9 mouse cellular contexts compared by ENCODE assay signal in the genomic region with DNA sequence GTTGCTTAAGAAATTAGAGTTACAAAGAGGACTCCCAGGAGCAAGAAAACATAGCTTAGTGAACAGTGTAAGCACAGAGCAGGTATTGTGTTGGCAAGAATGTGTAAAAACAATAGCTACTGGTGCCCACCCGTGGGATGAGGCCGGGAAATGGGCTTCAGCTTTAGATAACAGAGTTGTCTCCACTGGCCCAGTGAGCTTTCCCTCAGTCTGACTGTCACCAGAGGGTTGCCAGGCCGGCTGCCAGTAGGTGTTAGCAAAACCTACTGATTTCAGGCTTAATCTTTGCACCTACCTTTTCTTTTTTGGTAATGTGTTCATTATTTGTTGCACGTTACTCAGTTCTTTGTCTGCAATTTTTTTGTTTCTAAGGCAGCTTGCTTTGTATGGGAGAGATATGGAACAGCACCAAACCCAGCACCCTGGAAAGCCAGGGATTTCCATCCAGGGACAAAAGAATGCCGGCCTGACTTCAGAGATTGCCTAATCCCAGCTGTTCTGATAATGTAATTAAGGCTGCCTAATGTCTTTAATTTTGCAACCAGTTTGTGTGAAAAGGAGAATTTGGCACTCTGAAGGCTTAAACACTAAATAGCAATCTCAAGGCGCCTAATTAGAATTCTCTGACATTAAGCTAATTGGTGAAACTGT. TPM values are rescaled to one million over a fixed set of nuclear protein-coding genes. Genes with fewer than 3 reads are reported as not detected.
DNase-seq lines count a peak whose midpoint lies in the region; TF ChIP-seq lines count a peak whose summit lies in the region.
"Had no signal": no experiment of that assay in that cellular context is flagged by ENCODE, and none has a peak within 500 bp of the region (broad histone marks: within the 10 kb centered on the region; RNA-seq: fewer than 3 reads in every experiment).

No protein-coding gene starts in this region.

- no peak overlapping the region for H3K4me3 ChIP-seq in heart, adult 2 months
- no peak overlapping the region for H3K4me3 ChIP-seq in heart, embryonic 10.5 days
- no peak overlapping the region for H3K4me3 ChIP-seq in cerebellum, adult 2 months (replicated peaks; ENCODE audit: insufficient read depth, low read depth, low read length)
- H3K4me3 ChIP-seq: limb, embryonic 12.5 days had no signal

- H3K36me3 ChIP-seq in heart, adult 2 months (ENCODE audit: control insufficient read depth, insufficient read depth, low read length): peaks cover 13% of the 10 kb centered on the region
- peaks cover 40% of the 10 kb centered on the region for H3K36me3 ChIP-seq in heart, embryonic 10.5 days

- no peak for TF ChIP-seq EP300 in heart, adult 2 months (IDR thresholded peaks at IDR 0.05; ENCODE audit: insufficient read depth, low read depth, low read length)

- peaks cover 14% of the 10 kb centered on the region for H3K4me1 ChIP-seq in heart, adult 2 months (ENCODE audit: control insufficient read depth, insufficient read depth, low read length)
- H3K4me1 ChIP-seq in heart, embryonic 10.5 days: no peaks in the 10 kb centered on the region
- H3K4me1 ChIP-seq in cerebellum, adult 2 months (ENCODE audit: control insufficient read depth, insufficient read depth, low read length): no peaks in the 10 kb centered on the region

- intact Hi-C loops in heart, adult 2 months (cut with DNase I): loop anchor here (5.0 to 10.0 kb wide), 2 partner anchors 45 to 467 kb away; a partner anchor contains a TSS
- intact Hi-C loops in heart, postnatal 14 days (cut with DNase I): no loop called here

- peak in 1 of 2 experiments; percentile 50 for DNase-seq in heart, adult 2 months
- no peak for DNase-seq in heart, embryonic 10.5 days (ENCODE audit: low spot score)
- peak; percentile 20 for DNase-seq in retina, postnatal 1 day
- no peak for DNase-seq in retina, embryonic 14.5 days (ENCODE audit: low spot score)
- DNase-seq in heart, postnatal 14 days: peak; percentile 21 to 27
- no peak for DNase-seq in frontal cortex, postnatal 14 days (ENCODE audit: low spot score in 2 of 2)
- DNase-seq in urinary bladder, adult 18-20 months (ENCODE audit: low spot score in 2 of 2): no peak
- DNase-seq in cerebellum, adult 2 months: no peak

- H3K9ac ChIP-seq in heart, adult 2 months (ENCODE audit: low read depth, low read length): no peak overlapping the region
- H3K9ac ChIP-seq: limb, embryonic 12.5 days had no signal

- no peaks in the 10 kb centered on the region for H3K9me3 ChIP-seq in heart, embryonic 10.5 days
- H3K9me3 ChIP-seq: limb, embryonic 12.5 days had no signal

- peak overlapping the region; percentile 32 for H3K27ac ChIP-seq in heart, adult 2 months
- no peak overlapping the region for H3K27ac ChIP-seq in heart, embryonic 10.5 days
- no peak overlapping the region for H3K27ac ChIP-seq in cerebellum, adult 2 months (ENCODE audit: insufficient read depth, low read length)
- H3K27ac ChIP-seq: limb, embryonic 12.5 days had no signal

- no peak for TF ChIP-seq POLR2A in heart, adult 2 months (IDR thresholded peaks at IDR 0.05; ENCODE audit: insufficient read depth, low read depth, low read length)
- no peak for TF ChIP-seq POLR2A in cerebellum, adult 2 months (IDR thresholded peaks at IDR 0.05; ENCODE audit: borderline replicate concordance, insufficient read depth, low read length)

- no peak for TF ChIP-seq CTCF in heart, adult 2 months (IDR thresholded peaks at IDR 0.05)
- no peak for TF ChIP-seq CTCF in cerebellum, adult 2 months (IDR thresholded peaks at IDR 0.05; ENCODE audit: borderline replicate concordance, insufficient read depth, low read depth, low read length)

- H3K27me3 ChIP-seq in heart, adult 2 months (ENCODE audit: control insufficient read depth, insufficient read depth, low read length): no peaks in the 10 kb centered on the region
- no peaks in the 10 kb centered on the region for H3K27me3 ChIP-seq in heart, embryonic 10.5 days (ENCODE audit: insufficient read depth, poor library complexity, severe bottlenecking)
- no peaks in the 10 kb centered on the region for H3K27me3 ChIP-seq in cerebellum, adult 2 months (ENCODE audit: control insufficient read depth, insufficient read depth, low read length)
- H3K27me3 ChIP-seq: limb, embryonic 12.5 days had no signal

- no peaks in the 10 kb centered on the region for H3K79me2 ChIP-seq in heart, adult 2 months (replicated peaks; ENCODE audit: control insufficient read depth, insufficient read depth, low read length)

- 25% methylated on average over 6 of the region's 6 CpGs for WGBS in heart, adult 2 months
- 47% methylated on average over 6 of the region's 6 CpGs for WGBS in heart, embryonic 10.5 days
- 51% methylated on average over 6 of the region's 6 CpGs for WGBS in cerebellum, adult 2 months

RNA-seq across cellular contexts. Expression of a gene that starts 35.5 kb away (rescaled TPM):
- 10 to 100 TPM in 1 of 2 experiments, 1 to 10 TPM in 1; 8.9 to 10.9 TPM for total RNA-seq in heart, adult 2 months (2021)
- polyA plus RNA-seq in heart, adult 2 months (2012; rRNA removed): 3.0 and 5.1 TPM in 2 replicates
- polyA plus RNA-seq in heart, embryonic 10.5 days (2016; fragmentation: Nextera tagmentation; extraction: Ambion mirVana): 15.6 and 15.8 TPM in 2 replicates
- 10 to 100 TPM; 11.7 to 12.1 TPM for total RNA-seq in heart, postnatal 14 days (2021)
- polyA plus RNA-seq in cerebellum, adult 2 months (2012; rRNA removed): 9.7 and 10.1 TPM in 2 replicates

Comparison
In these comparisons a context has a peak if more than half of its experiments do, and no peak if none do; other contexts are left out.
1. DNase-seq: peak in retina, postnatal 1 day (single experiment) and heart, postnatal 14 days (2 of 2); none in heart, embryonic 10.5 days (single experiment), retina, embryonic 14.5 days (single experiment), frontal cortex, postnatal 14 days (0 of 2), urinary bladder, adult 18-20 months (0 of 2) and cerebellum, adult 2 months (0 of 2).